Mouse (Mus musculus) spleen, adult 18-20 months (tissue): ENCODE data around the gene Phyhd1.
A peak's percentile ranks its signal among the peaks of the same experiment; 100 is the strongest.

Source experiments
- DNase-seq, 2 experiments: peaks; one replicate each; pipeline ENCODE4 v3.0.0; 2022; ENCODE audit warnings: mixed read lengths in 2 of 2

Gene Phyhd1

DNA sequence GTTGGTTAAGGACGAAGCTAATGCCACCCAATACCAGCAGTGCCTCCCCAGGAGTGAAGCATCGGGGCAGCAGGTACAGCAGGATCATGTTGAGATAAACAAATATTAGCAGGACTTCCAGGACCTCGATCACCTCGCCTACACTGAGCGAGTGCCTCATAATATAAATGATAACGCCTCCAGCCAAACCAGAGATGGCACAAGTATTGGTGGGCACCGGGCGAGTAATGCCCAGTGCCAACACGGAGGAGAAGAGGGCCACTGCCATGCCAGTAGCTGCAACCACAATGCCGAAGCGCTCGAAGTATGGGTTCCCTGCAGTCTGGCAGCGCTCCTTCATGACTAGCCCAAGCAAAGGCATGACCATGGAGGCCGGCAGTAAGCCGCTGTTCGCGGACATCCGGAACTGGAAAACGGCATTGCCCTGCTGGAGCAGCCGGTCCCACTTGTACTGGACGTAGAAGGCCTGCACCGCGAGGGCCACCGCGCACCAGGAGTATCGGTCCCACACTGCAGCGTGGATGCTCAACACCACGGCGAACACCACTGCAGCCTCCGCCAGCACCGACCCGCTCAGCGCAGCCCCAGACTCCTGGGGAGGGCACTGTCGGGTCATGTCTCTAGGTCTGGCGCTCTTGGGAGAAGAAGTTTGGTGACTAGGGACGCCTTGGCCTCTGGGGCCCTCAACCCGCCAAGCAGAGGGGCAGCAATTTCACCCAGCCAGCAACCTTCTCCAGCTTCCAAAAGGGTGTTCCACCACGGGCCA lies 19.6 kb downstream of the Phyhd1 start:
- DNase-seq, result no peak

DNA sequence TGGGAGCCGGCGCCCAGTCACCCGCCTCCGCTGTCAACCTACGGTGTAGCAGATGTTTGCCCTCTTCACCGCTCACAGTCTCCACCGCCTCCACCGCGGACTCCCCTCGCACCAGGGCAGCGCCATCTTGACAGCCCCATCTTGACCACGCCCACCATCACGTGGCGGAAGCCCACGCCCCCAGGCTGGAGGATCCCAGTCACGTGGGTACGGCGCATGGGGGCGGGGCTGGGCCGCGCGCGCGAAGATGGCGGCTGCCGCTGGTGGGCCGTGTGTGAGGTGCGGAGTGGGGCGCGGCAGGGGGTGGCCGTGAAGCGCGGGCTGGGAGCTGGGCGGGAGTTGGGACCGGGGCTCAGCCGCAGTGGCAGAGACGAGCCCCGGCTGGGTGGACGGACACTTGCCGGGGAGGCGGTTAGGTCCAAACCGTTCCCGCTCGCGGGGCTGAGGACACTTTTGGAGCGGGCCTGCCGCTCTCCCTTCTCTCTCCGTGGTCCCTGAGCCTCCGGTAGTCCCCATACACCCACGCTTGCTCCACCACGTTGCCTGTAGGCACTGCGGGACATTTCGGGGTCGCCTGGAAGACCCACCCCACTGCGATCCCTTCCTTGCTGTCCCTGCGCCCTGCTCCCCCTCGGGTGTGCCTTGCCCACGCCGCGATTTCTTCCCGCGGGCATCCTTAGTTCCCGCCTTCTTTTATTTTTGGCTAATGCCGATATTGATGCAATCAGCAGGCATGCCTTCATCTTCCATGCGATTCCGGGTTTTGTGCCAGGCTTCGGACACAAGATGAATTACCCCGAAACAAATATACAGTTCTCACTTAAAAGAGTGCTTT lies 20.4 kb downstream of the Phyhd1 start, which contains the start of the genes Dolk and Nup188:
Gene Dolk, minus strand, starts transcription at position 143 of the 835 bp plus-strand sequence.
Gene Nup188, plus strand, starts transcription at position 206 of the 835 bp plus-strand sequence.
- DNase-seq, result peak; percentile 92 to 99

DNA sequence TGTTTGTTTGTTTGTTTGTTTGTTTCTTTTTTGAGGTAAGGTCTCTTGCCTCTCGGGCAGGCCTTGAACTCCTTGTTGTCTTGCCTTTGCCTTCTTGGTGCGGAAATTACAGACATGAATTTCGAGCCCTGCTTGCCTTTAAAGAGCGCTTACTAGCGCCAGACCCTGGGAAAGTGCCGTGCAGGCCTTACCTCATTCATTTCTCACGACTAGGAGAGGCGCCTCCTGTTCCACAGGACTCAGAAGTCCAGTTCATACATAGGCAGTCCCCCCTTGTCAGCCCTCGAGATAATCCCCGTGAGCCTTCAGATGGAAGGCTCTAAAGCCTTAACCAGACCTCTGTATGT lies 21.0 kb downstream of the Phyhd1 start:
- no peak for DNase-seq

DNA sequence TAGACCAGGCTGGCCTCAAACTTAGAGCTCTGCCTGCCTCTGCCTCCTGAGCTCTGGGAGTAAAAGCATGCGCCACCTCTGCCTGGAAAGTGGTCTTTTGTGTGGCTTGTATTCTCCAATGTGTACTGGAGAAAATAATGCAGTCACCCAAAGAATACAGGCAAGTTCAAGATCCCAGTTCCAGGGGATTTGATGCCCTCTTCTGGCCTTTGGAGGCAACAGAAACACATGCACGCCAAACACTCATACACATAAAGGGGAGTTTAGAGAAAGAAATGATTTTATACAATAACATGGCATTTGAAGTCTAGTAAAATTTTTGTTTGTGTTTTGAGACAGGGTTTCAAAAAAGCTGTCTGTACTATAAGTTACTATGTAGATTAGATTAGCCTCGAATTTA lies 33.5 kb downstream of the Phyhd1 start:
- no peak for DNase-seq

DNA sequence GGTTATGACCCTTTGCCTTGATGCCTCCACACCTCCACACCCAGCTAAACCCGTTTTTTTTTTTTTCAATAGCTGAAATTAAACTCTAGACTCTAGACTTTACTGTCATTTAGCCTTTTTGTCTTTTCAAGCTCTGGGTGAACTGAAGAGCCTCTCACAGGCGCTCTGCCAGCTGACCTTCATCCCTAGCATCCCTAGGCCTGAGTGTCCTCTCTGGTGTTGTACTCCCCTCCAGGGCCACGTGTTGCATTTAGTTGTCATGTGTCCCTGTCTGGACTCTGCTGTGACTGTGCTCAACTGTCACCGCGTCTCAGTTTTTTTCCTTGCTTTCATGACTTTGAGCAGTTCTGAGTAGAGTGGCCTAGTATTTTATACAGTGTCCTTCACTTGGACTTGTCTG lies 34.0 kb downstream of the Phyhd1 start:
- no peak for DNase-seq

DNA sequence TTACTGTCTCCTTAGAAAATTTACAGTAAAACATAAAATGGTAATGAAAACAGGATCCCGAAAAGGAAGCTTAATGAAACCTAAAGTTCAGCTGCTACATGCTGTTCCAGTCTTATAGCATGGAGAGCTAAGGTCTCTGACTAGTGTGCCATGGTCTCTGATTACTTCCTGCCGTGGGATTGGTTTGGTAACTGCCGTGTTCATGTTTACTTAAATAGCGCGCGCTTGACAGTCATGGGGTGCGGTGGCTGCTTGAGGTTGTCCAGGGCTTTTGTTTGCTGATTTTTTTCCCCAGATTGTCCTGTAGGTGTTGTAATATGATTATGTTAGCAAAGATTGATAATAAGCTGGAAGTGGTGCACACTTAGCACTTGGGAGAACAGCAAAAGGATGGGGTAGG lies 40.1 kb downstream of the Phyhd1 start:
- no peak for DNase-seq

DNA sequence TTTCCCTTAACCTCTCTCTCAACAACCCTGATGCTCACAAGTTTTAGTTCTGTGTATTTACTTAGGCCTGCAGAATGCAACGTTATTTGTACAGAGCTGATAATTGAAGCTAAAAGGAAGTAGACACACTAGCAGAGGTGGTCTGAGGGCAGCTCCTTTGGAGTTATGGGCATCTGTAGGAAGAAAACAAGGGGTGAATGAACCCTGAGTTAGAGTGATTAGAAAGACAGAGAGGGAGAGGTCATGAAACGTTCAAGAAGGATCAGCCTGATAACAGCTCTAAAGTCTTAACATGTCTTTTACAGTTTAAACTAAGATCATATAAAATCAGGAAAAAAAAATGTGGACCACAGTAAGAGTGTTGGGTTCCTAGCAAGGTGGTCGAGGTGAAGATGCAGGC lies 43.3 kb downstream of the Phyhd1 start:
- no peak for DNase-seq

DNA sequence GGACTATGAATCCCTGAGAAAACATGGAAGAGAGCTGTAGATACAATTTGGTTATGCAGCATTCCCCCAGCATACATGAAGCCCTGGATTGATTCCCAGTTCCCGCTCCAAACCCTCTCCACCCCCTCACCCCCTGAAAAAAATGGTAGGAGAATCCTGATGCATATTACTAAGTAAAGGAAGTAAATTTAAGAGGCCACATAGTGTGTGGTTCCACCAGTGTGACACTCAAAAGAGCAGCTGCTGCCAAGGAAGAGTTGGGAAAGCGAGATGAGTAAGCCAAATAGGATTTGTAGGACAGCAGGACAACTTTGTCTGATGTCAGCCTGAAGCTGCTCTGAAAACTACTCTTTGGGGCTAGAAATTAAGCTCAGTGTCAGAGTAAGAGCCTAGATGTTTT lies 45.5 kb downstream of the Phyhd1 start:
- DNase-seq, result no peak

DNA sequence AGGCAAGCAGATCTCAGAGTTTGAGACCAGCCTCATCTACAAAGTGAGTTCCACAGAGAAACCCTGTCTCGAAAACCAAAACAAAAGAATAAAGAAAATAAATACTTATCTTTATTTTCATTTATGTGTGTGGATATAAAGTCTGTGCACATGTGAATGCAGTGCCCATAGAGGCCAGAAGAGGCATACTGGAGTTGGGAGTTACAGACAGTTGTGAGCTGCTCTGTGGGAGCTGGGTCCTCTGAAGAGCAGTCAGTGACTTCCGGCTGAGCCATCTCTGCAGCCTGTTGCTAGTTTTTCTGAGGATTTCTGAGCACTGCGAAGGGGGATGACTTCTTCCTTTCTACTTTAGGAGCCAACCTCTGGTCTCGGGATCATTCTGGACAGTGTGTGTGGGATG lies 50.1 kb downstream of the Phyhd1 start:
- no peak for DNase-seq

DNA sequence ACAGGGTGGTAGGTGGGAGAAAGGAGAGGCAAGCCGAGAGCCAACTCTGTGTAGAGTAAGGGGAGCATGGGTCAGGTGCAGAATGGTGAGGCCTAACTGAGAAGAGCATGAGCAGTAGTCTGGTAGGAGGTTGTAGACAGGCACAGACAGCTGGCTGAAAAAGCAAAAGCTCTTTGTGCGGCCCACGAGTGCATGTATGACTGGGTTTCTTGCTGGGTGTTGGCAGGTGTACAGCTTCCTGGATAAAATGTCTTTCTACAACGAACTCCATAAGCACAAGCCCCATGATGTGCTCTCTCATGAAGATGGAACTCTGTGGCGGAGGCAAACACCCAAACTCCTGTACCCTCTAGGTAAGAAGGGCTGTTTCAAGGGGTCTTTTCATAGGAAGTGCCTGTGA lies 51.0 kb downstream of the Phyhd1 start:
- no peak for DNase-seq

DNA sequence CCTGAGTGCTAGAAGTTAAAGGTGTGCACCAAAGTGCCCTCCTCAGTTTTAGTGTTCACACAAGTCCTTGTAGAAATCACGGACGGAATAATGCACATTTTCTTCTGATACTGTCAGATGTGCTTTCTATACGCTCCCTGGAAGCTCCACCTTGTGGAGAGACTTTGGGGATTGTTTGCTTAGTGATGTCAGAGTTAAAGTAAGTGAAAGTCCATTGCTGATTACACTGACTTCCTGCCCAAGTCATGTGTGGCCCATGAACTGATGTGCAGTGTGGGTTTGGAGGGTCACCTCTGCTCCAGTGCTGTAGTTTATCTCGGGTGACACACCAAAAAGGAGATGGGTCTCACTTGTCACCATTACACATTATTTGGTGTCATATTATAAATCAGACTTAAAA lies 53.3 kb downstream of the Phyhd1 start:
- no peak for DNase-seq

DNA sequence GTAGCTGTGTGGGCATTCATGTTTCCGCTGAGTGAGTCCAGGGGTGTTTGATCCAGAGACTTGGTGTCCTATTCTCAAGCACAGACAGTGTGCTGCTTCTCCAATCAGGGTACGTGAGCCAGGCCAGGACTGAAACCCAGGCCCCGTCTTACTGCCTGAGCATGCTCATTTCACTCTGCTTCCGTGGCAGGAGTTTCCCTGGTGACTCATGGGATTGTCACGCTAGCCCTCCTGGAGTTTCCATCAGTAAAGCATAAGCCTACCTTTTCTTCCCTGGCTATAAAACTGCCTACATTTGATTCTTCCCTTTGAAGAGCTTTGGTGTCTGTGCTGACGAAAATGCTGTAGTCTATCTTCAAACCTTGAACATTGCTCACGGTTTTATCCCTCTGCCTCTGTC lies 57.1 kb downstream of the Phyhd1 start:
- no peak for DNase-seq

DNA sequence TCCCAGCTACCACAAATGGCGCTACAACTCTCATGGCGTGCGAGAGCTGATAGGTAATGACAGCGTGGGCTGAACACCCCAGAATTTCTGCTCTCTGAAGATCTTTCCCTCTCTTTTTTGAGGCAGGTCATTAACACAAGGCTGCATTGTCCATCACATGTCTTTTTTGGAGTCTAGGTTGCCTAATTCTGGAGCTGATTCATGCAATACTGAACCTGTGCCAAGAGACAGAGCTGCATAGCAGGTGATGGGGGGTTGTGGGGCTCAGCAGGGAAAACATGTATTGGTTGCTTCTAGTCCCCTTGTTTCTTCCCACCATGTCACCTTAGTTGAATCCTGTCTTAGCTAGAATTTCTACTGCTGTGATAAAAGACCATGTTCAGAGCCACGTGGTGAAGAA lies 59.3 kb downstream of the Phyhd1 start:
- no peak for DNase-seq

DNA sequence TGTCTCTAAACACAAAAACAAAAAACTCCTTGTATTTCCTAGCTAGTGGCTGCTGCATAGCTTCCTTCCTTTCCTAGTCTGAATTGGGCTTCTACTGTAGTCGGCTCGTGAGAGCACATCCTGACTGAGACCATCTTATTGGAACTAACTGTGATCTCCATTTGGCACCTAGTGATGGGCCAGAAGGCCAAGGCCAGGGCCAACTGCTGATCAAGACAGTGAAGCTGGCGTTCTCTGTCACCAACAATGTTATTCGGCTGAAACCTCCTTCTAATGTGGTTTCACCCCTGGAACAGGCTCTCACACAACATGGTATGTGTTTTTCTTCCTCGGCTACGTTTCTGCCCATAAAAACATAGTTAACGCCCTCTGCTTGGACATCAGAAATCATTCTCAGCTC lies 61.3 kb downstream of the Phyhd1 start:
- no peak for DNase-seq

DNA sequence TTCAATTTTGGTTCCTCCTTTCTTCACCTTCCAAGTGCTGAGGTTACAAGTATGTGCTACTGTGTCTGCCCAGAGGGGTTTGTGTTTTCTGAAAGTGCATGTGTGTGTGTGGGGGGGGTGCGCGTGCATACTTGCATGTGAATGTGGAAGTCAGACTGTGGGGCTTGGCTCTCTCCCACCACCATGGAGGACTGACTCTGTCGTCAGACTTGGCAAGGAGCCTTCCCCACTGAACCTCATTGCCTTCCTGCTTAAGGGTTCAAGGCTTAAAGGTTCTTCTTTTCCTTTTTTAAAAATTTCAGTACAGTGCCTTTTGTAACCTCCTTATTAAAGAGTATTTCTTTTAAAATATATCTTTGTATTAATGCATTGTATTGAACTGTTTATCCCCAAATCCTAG lies 62.8 kb downstream of the Phyhd1 start:
- no peak for DNase-seq
